Mouse (Mus musculus): ENCODE measurements at regions not wholly inside any gene's neighbourhood (a gene's known extent, or its start where the extent isn't known, plus 50 kb on each side); places are given as distances from the start of the nearest gene placed in this dataset.

GRCm38 (mm10) chr3:41171310-41171709, 88.5 kb upstream of the Pgrmc2 start:
- dilution Hi-C loops (cut with MboI; ENCODE audit: extremely low pct_ligation_motif_present, extremely low pct_unique_long_range_greater_than_20kb, low sequenced_read_pairs): no loop called here
- no peaks in the 10 kb centered on the region for H3K79me2 ChIP-seq (replicated peaks; ENCODE audit: control insufficient read depth, extremely low read depth, insufficient read depth, poor library complexity, severe bottlenecking)
- peaks cover 0 to 3% of the 10 kb centered on the region in 2 experiments; a peak in 1 of 4 replicates for H3K4me1 ChIP-seq (ENCODE audit: control insufficient read depth in 1 of 2, insufficient read depth in 2 of 2)
- no peak overlapping the region for H3K9ac ChIP-seq (ENCODE audit: insufficient read depth, low read depth)
- no peak overlapping the region for H3K27ac ChIP-seq (ENCODE audit: insufficient read depth, low read depth)
- H3K4me3 ChIP-seq (replicated peaks in 1 of 3; ENCODE audit: low read depth in 2 of 3, low read length in 2 of 3, poor library complexity in 1 of 3): no peak overlapping the region
- H3K9me3 ChIP-seq (replicated peaks; ENCODE audit: low read length): peaks cover 2% of the 10 kb centered on the region
- no peaks in the 10 kb centered on the region for H3K36me3 ChIP-seq (replicated peaks in 1 of 2; ENCODE audit: control insufficient read depth in 1 of 2, insufficient read depth in 1 of 2, low read length in 1 of 2)
- in situ Hi-C loops (cut with MboI; ENCODE audit: low pct_ligation_motif_present, low pct_unique_long_range_greater_than_20kb, low sequenced_read_pairs): no loop called here
- DNase-seq (ENCODE audit: extremely low read depth): no peak
- no peak overlapping the region for H3K4me2 ChIP-seq (ENCODE audit: insufficient read depth, low read depth, poor library complexity, severe bottlenecking)
- TF ChIP-seq ELF1 (IDR thresholded peaks at IDR 0.05; ENCODE audit: low read depth, low read length) (no peak), NELFE (IDR thresholded peaks at IDR 0.05; ENCODE audit: low read depth, low read length) (no peak), ZNF384 (IDR thresholded peaks at IDR 0.05; ENCODE audit: low read depth, low read length) (no peak), USF1 (IDR thresholded peaks at IDR 0.05; ENCODE audit: low read depth, low read length) (no peak), USF2 (conservative IDR thresholded peaks at IDR 0.05; ENCODE audit: low read depth, low read length) (no peak), ZMIZ1 (IDR thresholded peaks at IDR 0.05; ENCODE audit: low read depth, low read length) (no peak), MAX (IDR thresholded peaks at IDR 0.05; ENCODE audit: low read length) (no peak), TCF12 (IDR thresholded peaks at IDR 0.05; ENCODE audit: low read depth, low read length) (no peak), KAT2A (IDR thresholded peaks at IDR 0.05; ENCODE audit: insufficient replicate concordance, low read length) (no peak), CHD2 (IDR thresholded peaks at IDR 0.05; ENCODE audit: low read length) (no peak), UBTF (IDR thresholded peaks at IDR 0.05; ENCODE audit: low read depth, low read length) (no peak), TBP (conservative IDR thresholded peaks at IDR 0.05; ENCODE audit: low read depth, low read length) (no peak), MEF2A (IDR thresholded peaks at IDR 0.05; ENCODE audit: borderline replicate concordance, low read depth, low read length) (no peak), EP300 (IDR thresholded peaks at IDR 0.05; ENCODE audit: low read length) (no peak), RCOR1 (conservative IDR thresholded peaks at IDR 0.05; ENCODE audit: low read depth, low read length) (no peak), POLR2A (IDR thresholded peaks at IDR 0.05; ENCODE audit: low read depth, low read length) (no peak), RAD21 (IDR thresholded peaks at IDR 0.05; ENCODE audit: low read depth, low read length) (no peak)
- H3K27me3 ChIP-seq (replicated peaks): no peaks in the 10 kb centered on the region

GRCm38 (mm10) chr3:41170566-41170965, 87.7 kb upstream of the Pgrmc2 start:
- Histone ChIP-seq H3K9ac (ENCODE audit: insufficient read depth, low read depth) (no peak overlapping the region), H3K79me2 (replicated peaks; ENCODE audit: control insufficient read depth, extremely low read depth, insufficient read depth, poor library complexity, severe bottlenecking) (no peaks in the 10 kb centered on the region), H3K27ac (ENCODE audit: insufficient read depth, low read depth) (no peak overlapping the region), H3K9me3 (replicated peaks; ENCODE audit: low read length) (peaks cover 2% of the 10 kb centered on the region), H3K27me3 (replicated peaks) (no peaks in the 10 kb centered on the region), H3K4me3 (replicated peaks in 1 of 3; ENCODE audit: low read depth in 2 of 3, low read length in 2 of 3, poor library complexity in 1 of 3) (no peak overlapping the region), H3K4me1 (ENCODE audit: control insufficient read depth in 1 of 2, insufficient read depth in 2 of 2) (peaks cover 0 to 3% of the 10 kb centered on the region in 2 experiments; a peak in 1 of 4 replicates), H3K4me2 (ENCODE audit: insufficient read depth, low read depth, poor library complexity, severe bottlenecking) (no peak overlapping the region), H3K36me3 (replicated peaks in 1 of 2; ENCODE audit: control insufficient read depth in 1 of 2, insufficient read depth in 1 of 2, low read length in 1 of 2) (no peaks in the 10 kb centered on the region)
- no peak for DNase-seq (ENCODE audit: extremely low read depth)
- TF ChIP-seq POLR2AphosphoS2 (IDR thresholded peaks at IDR 0.05; ENCODE audit: low read depth, low read length): no peak
- no peak for TF ChIP-seq MAX (IDR thresholded peaks at IDR 0.05; ENCODE audit: low read length)
- TF ChIP-seq MXI1 (IDR thresholded peaks at IDR 0.05; ENCODE audit: low read depth, low read length): no peak
- TF ChIP-seq HCFC1 (IDR thresholded peaks at IDR 0.05; ENCODE audit: low read depth, low read length): no peak
- no peak for TF ChIP-seq ELF1 (IDR thresholded peaks at IDR 0.05; ENCODE audit: low read depth, low read length)
- no peak for TF ChIP-seq NELFE (IDR thresholded peaks at IDR 0.05; ENCODE audit: low read depth, low read length)
- TF ChIP-seq NRF1 (IDR thresholded peaks at IDR 0.05; ENCODE audit: low read depth, low read length): no peak
- TF ChIP-seq TBP (conservative IDR thresholded peaks at IDR 0.05; ENCODE audit: low read depth, low read length): no peak
- no peak for TF ChIP-seq TCF12 (IDR thresholded peaks at IDR 0.05; ENCODE audit: low read depth, low read length)
- no peak for TF ChIP-seq UBTF (IDR thresholded peaks at IDR 0.05; ENCODE audit: low read depth, low read length)
- no peak for TF ChIP-seq ZMIZ1 (IDR thresholded peaks at IDR 0.05; ENCODE audit: low read depth, low read length)
- TF ChIP-seq CHD1 (IDR thresholded peaks at IDR 0.05; ENCODE audit: low read depth, low read length): no peak
- TF ChIP-seq RCOR1 (conservative IDR thresholded peaks at IDR 0.05; ENCODE audit: low read depth, low read length): no peak
- no peak for TF ChIP-seq RAD21 (IDR thresholded peaks at IDR 0.05; ENCODE audit: low read depth, low read length)
- no peak for TF ChIP-seq JUN (IDR thresholded peaks at IDR 0.05; ENCODE audit: insufficient read depth, low read depth, low read length)
- TF ChIP-seq E2F4 (IDR thresholded peaks at IDR 0.05; ENCODE audit: insufficient replicate concordance, low read depth, low read length): no peak
- TF ChIP-seq ZNF384 (IDR thresholded peaks at IDR 0.05; ENCODE audit: low read depth, low read length): no peak
- no peak for TF ChIP-seq EP300 (IDR thresholded peaks at IDR 0.05; ENCODE audit: low read length)
- no peak for TF ChIP-seq KAT2A (IDR thresholded peaks at IDR 0.05; ENCODE audit: insufficient replicate concordance, low read length)
- dilution Hi-C loops (cut with MboI; ENCODE audit: extremely low pct_ligation_motif_present, extremely low pct_unique_long_range_greater_than_20kb, low sequenced_read_pairs) (no loop called here), in situ Hi-C loops (cut with MboI; ENCODE audit: low pct_ligation_motif_present, low pct_unique_long_range_greater_than_20kb, low sequenced_read_pairs) (no loop called here)

All from CH12.LX (cell line).